Comparison of ENCODE assay signal across 8 mouse cellular contexts in the genomic region with DNA sequence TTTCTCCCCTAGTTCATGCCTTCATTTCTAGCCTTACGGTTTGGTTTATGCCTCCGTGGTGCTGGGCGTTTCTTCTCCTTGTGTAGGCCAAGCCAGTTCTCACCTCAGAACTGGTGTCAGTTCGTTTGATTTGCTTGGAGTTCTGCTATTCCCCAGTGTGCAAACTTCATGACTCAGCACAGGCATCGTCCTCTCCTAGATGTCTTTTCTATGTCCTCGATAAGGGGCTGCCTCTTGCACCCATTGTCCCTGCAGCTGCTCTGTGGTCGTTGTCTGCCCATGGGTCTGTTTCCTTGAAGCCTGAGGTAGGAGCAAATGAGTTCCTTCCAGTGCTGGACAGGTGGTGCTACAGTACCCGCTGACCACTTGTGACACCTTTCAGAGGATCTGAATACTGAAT. TPM values are rescaled to one million over a fixed set of nuclear protein-coding genes. Genes with fewer than 3 reads are reported as not detected.
A peak's percentile ranks its signal among the peaks of the same experiment; 100 is the strongest.
DNase-seq lines count a peak whose midpoint lies in the region; ATAC-seq and TF ChIP-seq lines count a peak whose summit lies in the region.

No protein-coding gene starts in this region.

- DNase-seq in heart, adult 18-20 months, result no peak
- no peak for DNase-seq in ES-E14 (ENCODE audit: low read depth, low spot score)
- no peak for DNase-seq in thymus, postnatal 25 days
- no peak for DNase-seq in frontal cortex, postnatal 14 days (ENCODE audit: low spot score in 2 of 2)

- WGBS in heart, embryonic 12.5 days, result 16% methylated on average over 8 of the region's 8 CpGs
- WGBS in forebrain, embryonic 13.5 days, result 16% methylated on average over 8 of the region's 8 CpGs
- 14% methylated on average over 8 of the region's 8 CpGs for WGBS in limb, embryonic 15.5 days
- WGBS in olfactory bulb, adult 2 months, result 8% methylated on average over 8 of the region's 8 CpGs

- peaks cover 22% of the 10 kb centered on the region for H3K36me3 ChIP-seq in heart, embryonic 12.5 days
- peaks cover 20% of the 10 kb centered on the region for H3K36me3 ChIP-seq in ES-E14 (ENCODE audit: control insufficient read depth, insufficient read depth, low read length, poor library complexity, severe bottlenecking)
- H3K36me3 ChIP-seq in forebrain, embryonic 13.5 days (ENCODE audit: poor library complexity, severe bottlenecking), result peaks cover 9% of the 10 kb centered on the region
- peaks cover 15% of the 10 kb centered on the region for H3K36me3 ChIP-seq in limb, embryonic 15.5 days

- no peaks in the 10 kb centered on the region for H3K27me3 ChIP-seq in heart, embryonic 12.5 days (replicated peaks)
- no peaks in the 10 kb centered on the region for H3K27me3 ChIP-seq in forebrain, embryonic 13.5 days
- no peaks in the 10 kb centered on the region for H3K27me3 ChIP-seq in limb, embryonic 15.5 days

- in situ Hi-C loops in ES-E14 (cut with MboI; ENCODE audit: low sequenced_read_pairs in 2 of 2, unreplicated experiment in 2 of 2), result no loop called here

- TF ChIP-seq POLR2A in olfactory bulb, adult 2 months (IDR thresholded peaks at IDR 0.05; ENCODE audit: insufficient read depth, low read depth, low read length), result no peak

- peak overlapping the region; percentile 86 for H3K4me2 ChIP-seq in heart, embryonic 12.5 days
- peak overlapping the region; percentile 86 for H3K4me2 ChIP-seq in forebrain, embryonic 13.5 days
- H3K4me2 ChIP-seq in limb, embryonic 15.5 days, result peak overlapping the region; percentile 82

- H3K27ac ChIP-seq in heart, embryonic 12.5 days (ENCODE audit: poor library complexity, severe bottlenecking), result 0 out of 2 replicates have a peak overlapping the region, but pooled peaks have one; percentile 77
- no peak overlapping the region for H3K27ac ChIP-seq in ES-E14 (ENCODE audit: insufficient read depth, low read depth, low read length, poor library complexity, severe bottlenecking)
- peak overlapping the region; percentile 84 for H3K27ac ChIP-seq in forebrain, embryonic 13.5 days
- H3K27ac ChIP-seq in limb, embryonic 15.5 days, result peak overlapping the region; percentile 96
- peak overlapping the region; percentile 35 for H3K27ac ChIP-seq in olfactory bulb, adult 2 months (ENCODE audit: insufficient read depth, low read depth, low read length)

- no peak for TF ChIP-seq CTCF in olfactory bulb, adult 2 months (IDR thresholded peaks at IDR 0.05; ENCODE audit: insufficient read depth, low read depth, low read length)

- peaks cover 14% of the 10 kb centered on the region for H3K4me1 ChIP-seq in heart, embryonic 12.5 days (replicated peaks)
- H3K4me1 ChIP-seq in ES-E14 (ENCODE audit: control insufficient read depth in 2 of 2, insufficient read depth in 2 of 2, low read length in 2 of 2, poor library complexity in 1 of 2), result peaks cover 0 to 7% of the 10 kb centered on the region in 2 experiments; a peak in 2 of 4 replicates
- peaks cover 19% of the 10 kb centered on the region for H3K4me1 ChIP-seq in forebrain, embryonic 13.5 days
- H3K4me1 ChIP-seq in limb, embryonic 15.5 days, result peaks cover 16% of the 10 kb centered on the region
- H3K4me1 ChIP-seq in olfactory bulb, adult 2 months (ENCODE audit: control insufficient read depth, insufficient read depth, low read length), result peaks cover 10% of the 10 kb centered on the region

- ATAC-seq in heart, embryonic 12.5 days (ENCODE audit: insufficient number of reproducible peaks, low FRiP score), result no peak
- ATAC-seq in forebrain, embryonic 13.5 days, result peak; percentile 4; the same call in 1 of the 2 replicates
- no peak for ATAC-seq in limb, embryonic 15.5 days (ENCODE audit: insufficient number of reproducible peaks, low FRiP score, low TSS enrichment, low read depth)

- H3K4me3 ChIP-seq in heart, embryonic 12.5 days, result peak overlapping the region; percentile 75
- H3K4me3 ChIP-seq in ES-E14 (ENCODE audit: insufficient read depth in 1 of 2, low read depth in 1 of 2, low read length in 2 of 2, poor library complexity in 1 of 2, severe bottlenecking in 1 of 2), result peak overlapping the region; percentile 91 to 93
- H3K4me3 ChIP-seq in forebrain, embryonic 13.5 days, result peak overlapping the region; percentile 76
- peak overlapping the region; percentile 85 for H3K4me3 ChIP-seq in limb, embryonic 15.5 days
- H3K4me3 ChIP-seq in olfactory bulb, adult 2 months (ENCODE audit: insufficient read depth, low read depth, low read length), result peak overlapping the region; percentile 80

- no peaks in the 10 kb centered on the region for H3K9me3 ChIP-seq in heart, embryonic 12.5 days (replicated peaks)
- H3K9me3 ChIP-seq in ES-E14 (ENCODE audit: control insufficient read depth, insufficient read depth, low read depth, low read length), result no peaks in the 10 kb centered on the region
- no peaks in the 10 kb centered on the region for H3K9me3 ChIP-seq in forebrain, embryonic 13.5 days (replicated peaks)
- H3K9me3 ChIP-seq in limb, embryonic 15.5 days, result no peaks in the 10 kb centered on the region

- peak overlapping the region; percentile 83 for H3K9ac ChIP-seq in heart, embryonic 12.5 days
- peak overlapping the region; percentile 97 for H3K9ac ChIP-seq in ES-E14 (ENCODE audit: insufficient read depth, low read depth, low read length, poor library complexity, severe bottlenecking)
- H3K9ac ChIP-seq in forebrain, embryonic 13.5 days, result peak overlapping the region; percentile 95
- peak overlapping the region; percentile 97 for H3K9ac ChIP-seq in limb, embryonic 15.5 days

TF ChIP-seq in ES-E14, 5 proteins besides CTCF, POLR2A, EP300 and RAD21:
- peak; percentile 56; the same call in 1 of the 2 replicates for TF ChIP-seq MAFK (IDR thresholded peaks at IDR 0.05; ENCODE audit: insufficient read depth, low read depth, low read length)
- no peak for TF ChIP-seq HCFC1 (IDR thresholded peaks at IDR 0.05; ENCODE audit: borderline replicate concordance, insufficient read depth, low read length)
- no peak for TF ChIP-seq ZNF384 (IDR thresholded peaks at IDR 0.05; ENCODE audit: low read depth, low read length)
- no peak for TF ChIP-seq CHD2 (IDR thresholded peaks at IDR 0.05; ENCODE audit: low read depth, low read length)
- no peak for TF ChIP-seq ZC3H11A (IDR thresholded peaks at IDR 0.05; ENCODE audit: borderline replicate concordance, low read depth, low read length)

RNA-seq across cellular contexts. Expression of a gene that starts 0.8 kb away (rescaled TPM):
- 18.9 and 19.3 TPM in 2 replicates for polyA plus RNA-seq in heart, embryonic 12.5 days (2016; fragmentation: Nextera tagmentation; extraction: Ambion mirVana)
- total RNA-seq in heart, adult 18-20 months (2021), result 10 to 100 TPM; 13.0 to 15.4 TPM
- 77.1 and 112 TPM in 2 replicates for total RNA-seq in ES-E14 (2012; rRNA removed)
- 18.8 and 22.4 TPM in 2 replicates for polyA plus RNA-seq in forebrain, embryonic 13.5 days (2015; fragmentation: Nextera tagmentation; extraction: Ambion mirVana)
- polyA plus RNA-seq in limb, embryonic 15.5 days (2015; fragmentation: Nextera tagmentation; extraction: Ambion mirVana), result 31.2 and 32.1 TPM in 2 replicates
- polyA plus RNA-seq in olfactory bulb, adult 2 months (2012; ENCODE audit: insufficient read depth, insufficient read length, low replicate concordance, missing spikeins), result not detected in 2 replicates

RNA-seq across cellular contexts. Expression of a gene that starts 41.3 kb away (rescaled TPM):
- 6.2 and 7.2 TPM in 2 replicates for polyA plus RNA-seq in heart, embryonic 12.5 days (2016; fragmentation: Nextera tagmentation; extraction: Ambion mirVana)
- under 1 TPM in 1 of 2 experiments, not detected in 1; 0.10 TPM for total RNA-seq in heart, adult 18-20 months (2021)
- total RNA-seq in ES-E14 (2012; rRNA removed), result 43.3 and 44.5 TPM in 2 replicates
- polyA plus RNA-seq in forebrain, embryonic 13.5 days (2015; fragmentation: Nextera tagmentation; extraction: Ambion mirVana), result 6.6 and 8.1 TPM in 2 replicates
- polyA plus RNA-seq in limb, embryonic 15.5 days (2015; fragmentation: Nextera tagmentation; extraction: Ambion mirVana), result 8.1 and 8.2 TPM in 2 replicates
- not detected in 2 replicates for polyA plus RNA-seq in olfactory bulb, adult 2 months (2012; ENCODE audit: insufficient read depth, insufficient read length, low replicate concordance, missing spikeins)

RNA-seq across cellular contexts. Expression of a gene that starts 41.4 kb away (rescaled TPM):
- 58.3 and 61.2 TPM in 2 replicates for polyA plus RNA-seq in heart, embryonic 12.5 days (2016; fragmentation: Nextera tagmentation; extraction: Ambion mirVana)
- 10 to 100 TPM; 15.5 to 15.8 TPM for total RNA-seq in heart, adult 18-20 months (2021)
- 50.4 and 65.1 TPM in 2 replicates for total RNA-seq in ES-E14 (2012; rRNA removed)
- 112 and 114 TPM in 2 replicates for polyA plus RNA-seq in forebrain, embryonic 13.5 days (2015; fragmentation: Nextera tagmentation; extraction: Ambion mirVana)
- polyA plus RNA-seq in limb, embryonic 15.5 days (2015; fragmentation: Nextera tagmentation; extraction: Ambion mirVana), result 77.5 and 77.7 TPM in 2 replicates
- not detected in 2 replicates for polyA plus RNA-seq in olfactory bulb, adult 2 months (2012; ENCODE audit: insufficient read depth, insufficient read length, low replicate concordance, missing spikeins)
